26 mouse cellular contexts compared by ENCODE assay signal in the genomic region with DNA sequence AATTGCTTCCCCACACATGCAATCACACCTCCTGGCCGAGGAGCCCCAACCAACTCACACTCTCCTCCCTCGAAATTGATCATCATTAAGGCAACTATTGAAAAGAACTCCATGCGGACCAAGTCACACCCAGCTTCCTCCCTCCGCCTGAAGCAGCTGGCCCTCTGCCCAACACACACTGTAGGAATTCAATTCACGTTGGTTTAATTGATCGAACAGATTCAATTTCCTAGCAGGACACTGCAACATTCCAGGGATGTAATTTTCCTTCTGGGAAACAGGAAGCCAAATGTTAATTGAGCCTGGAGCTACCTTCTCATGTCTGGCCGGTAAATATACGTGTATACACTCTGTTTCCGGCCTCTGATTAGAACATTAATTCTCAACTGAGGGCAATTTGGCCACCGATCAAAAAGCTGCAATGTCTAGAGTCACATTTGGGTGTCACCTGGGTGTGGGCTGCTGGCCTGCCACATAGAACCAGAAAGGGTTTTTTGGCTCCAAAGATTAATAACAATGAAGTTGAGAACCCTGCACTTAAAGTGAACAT.
A peak's percentile ranks its signal among the peaks of the same experiment; 100 is the strongest.
DNase-seq lines count a peak whose midpoint lies in the region; ATAC-seq and TF ChIP-seq lines count a peak whose summit lies in the region.
"Had no signal": no experiment of that assay in that cellular context is flagged by ENCODE, and none has a peak within 500 bp of the region (broad histone marks: within the 10 kb centered on the region; RNA-seq: fewer than 3 reads in every experiment).

No protein-coding gene starts in this region.

- no peaks in the 10 kb centered on the region for H3K36me3 ChIP-seq in heart, embryonic 10.5 days
- no peaks in the 10 kb centered on the region for H3K36me3 ChIP-seq in midbrain, embryonic 15.5 days (replicated peaks)
- H3K36me3 ChIP-seq: embryonic facial prominence, embryonic 12.5 days; lung, embryonic 15.5 days; midbrain, embryonic 10.5 days had no signal

- H3K9me3 ChIP-seq in heart, embryonic 10.5 days, result 0 out of 2 replicates have a peak, but pooled peaks cover 3% of the 10 kb centered on the region
- H3K9me3 ChIP-seq in midbrain, embryonic 15.5 days, result no peaks in the 10 kb centered on the region
- H3K9me3 ChIP-seq: embryonic facial prominence, embryonic 12.5 days; lung, embryonic 15.5 days had no signal

- intact Hi-C loops in left cerebral cortex, postnatal 4 days (cut with DNase I), result no loop called here
- intact Hi-C loops in left cerebral cortex, adult 2 months (cut with DNase I), result no loop called here

- no peak for ATAC-seq in midbrain, embryonic 15.5 days (replicated peaks)
- ATAC-seq: forebrain, embryonic 16.5 days; intestine, embryonic 16.5 days; midbrain, embryonic 16.5 days had no signal

- no peak overlapping the region for H3K4me2 ChIP-seq in midbrain, embryonic 15.5 days
- H3K4me2 ChIP-seq: embryonic facial prominence, embryonic 12.5 days; heart, embryonic 11.5 days; liver, embryonic 11.5 days; lung, embryonic 15.5 days had no signal

- H3K9ac ChIP-seq in midbrain, embryonic 15.5 days, result no peak overlapping the region
- H3K9ac ChIP-seq: embryonic facial prominence, embryonic 12.5 days; lung, embryonic 15.5 days had no signal

- TF ChIP-seq CTCF in left cerebral cortex, adult 2 months (IDR thresholded peaks at IDR 0.05), result no peak

- WGBS in heart, embryonic 10.5 days, result 63% methylated on average over 10 of the region's 10 CpGs
- WGBS in midbrain, embryonic 15.5 days, result 50% methylated on average over 10 of the region's 10 CpGs

- no peaks in the 10 kb centered on the region for H3K4me1 ChIP-seq in heart, embryonic 10.5 days
- H3K4me1 ChIP-seq in midbrain, embryonic 15.5 days, result no peaks in the 10 kb centered on the region
- H3K4me1 ChIP-seq: lung, embryonic 15.5 days; midbrain, embryonic 10.5 days had no signal

- no peak overlapping the region for H3K27ac ChIP-seq in heart, embryonic 10.5 days
- H3K27ac ChIP-seq in left cerebral cortex, adult 2 months, result no peak overlapping the region
- no peak overlapping the region for H3K27ac ChIP-seq in midbrain, embryonic 15.5 days
- H3K27ac ChIP-seq: embryonic facial prominence, embryonic 12.5 days; kidney, postnatal 0 days; lung, embryonic 15.5 days; midbrain, embryonic 10.5 days had no signal

- H3K4me3 ChIP-seq in heart, embryonic 10.5 days, result no peak overlapping the region
- H3K4me3 ChIP-seq in left cerebral cortex, adult 2 months, result no peak overlapping the region
- no peak overlapping the region for H3K4me3 ChIP-seq in midbrain, embryonic 15.5 days
- H3K4me3 ChIP-seq: embryonic facial prominence, embryonic 12.5 days; lung, embryonic 15.5 days; midbrain, embryonic 10.5 days had no signal

- H3K27me3 ChIP-seq in heart, embryonic 10.5 days (ENCODE audit: insufficient read depth, poor library complexity, severe bottlenecking), result no peaks in the 10 kb centered on the region
- H3K27me3 ChIP-seq in midbrain, embryonic 15.5 days (replicated peaks), result no peaks in the 10 kb centered on the region
- H3K27me3 ChIP-seq: CH12.LX; embryonic facial prominence, embryonic 12.5 days; lung, embryonic 15.5 days had no signal

- DNase-seq in cerebellum, postnatal 10 days, result peak; percentile 50 to 53
- no peak for DNase-seq in cerebellum, adult 9-11 months
- DNase-seq in heart, adult 11 months, result peak; percentile 91
- DNase-seq in heart, embryonic 10.5 days (ENCODE audit: low spot score), result no peak
- peak; percentile 26 for DNase-seq in left cerebral cortex, postnatal 4 days
- DNase-seq in left cerebral cortex, adult 2 months (ENCODE audit: extremely low spot score in 1 of 2, low spot score in 2 of 2), result no peak
- DNase-seq: adrenal gland, postnatal 10 days; cerebellum, adult 11 months; cerebellum, adult 9-10 months; gastrocnemius, postnatal 25 days; kidney, adult 8-10 months; kidney, postnatal 4 days; right cerebral cortex, postnatal 25 days; spleen, adult 18-20 months; thymus, postnatal 14 days had no signal

Comparison
In these comparisons a context has a peak if more than half of its experiments do, and no peak if none do; other contexts are left out.
1. DNase-seq: peak in cerebellum, postnatal 10 days (2 of 2), heart, adult 11 months (single experiment) and left cerebral cortex, postnatal 4 days (single experiment); none in cerebellum, adult 9-11 months (single experiment), heart, embryonic 10.5 days (single experiment) and left cerebral cortex, adult 2 months (0 of 2).